Mouse (Mus musculus) megakaryocyte, embryonic 14.5 days (primary cell): ENCODE results near the gene Slc37a4. TPM values are rescaled to one million over a fixed set of nuclear protein-coding genes. Genes with fewer than 3 reads are reported as not detected.
"Not testable (repeated sequence)": the region's sequence is repeated elsewhere in the genome, so short reads cannot be mapped to it uniquely, and the experiment has no call there.

Source experiments
- H3K27me3 ChIP-seq: replicated peaks from 2 replicates; pipeline ENCODE3; 2012; ENCODE audit warnings: inconsistent platforms
- H3K36me3 ChIP-seq: replicated peaks from 2 replicates; pipeline ENCODE3; 2012; ENCODE audit warnings: low read length, inconsistent platforms, mixed read lengths
- H3K4me1 ChIP-seq: 2 replicates; pipeline ENCODE4 v1.6.1; 2012; ENCODE audit warnings: inconsistent platforms
- H3K4me3 ChIP-seq: replicated peaks from 2 replicates; pipeline ENCODE3; 2012; ENCODE audit warnings: moderate library complexity, mild to moderate bottlenecking, inconsistent platforms
- H3K9me3 ChIP-seq: 2 replicates; pipeline ENCODE4 v1.6.1; 2012; ENCODE audit warnings: inconsistent platforms
- FLI1 ChIP-seq: IDR thresholded peaks from 2 replicates; pipeline ENCODE4 v1.6.1; 2012; ENCODE audit warnings: low read length, inconsistent platforms, mixed read lengths
- GATA1 ChIP-seq: IDR thresholded peaks from 3 replicates; pipeline ENCODE4 v1.6.1; 2012; ENCODE audit warnings: mixed read lengths, low read length, inconsistent platforms, borderline replicate concordance
- polyA plus RNA-seq: library from polyadenylated mRNA; stranded (reverse); fragments of >175 nt; gene quantifications from 2 replicates; pipeline ENCODE4 v1.2.3, GENCODE M21; 2012; ENCODE audit warnings: low replicate concordance; ENCODE audit not compliant: insufficient read depth

The Slc37a4 gene
- polyA plus RNA-seq, 1 experiment, result 10.2 TPM

DNA sequence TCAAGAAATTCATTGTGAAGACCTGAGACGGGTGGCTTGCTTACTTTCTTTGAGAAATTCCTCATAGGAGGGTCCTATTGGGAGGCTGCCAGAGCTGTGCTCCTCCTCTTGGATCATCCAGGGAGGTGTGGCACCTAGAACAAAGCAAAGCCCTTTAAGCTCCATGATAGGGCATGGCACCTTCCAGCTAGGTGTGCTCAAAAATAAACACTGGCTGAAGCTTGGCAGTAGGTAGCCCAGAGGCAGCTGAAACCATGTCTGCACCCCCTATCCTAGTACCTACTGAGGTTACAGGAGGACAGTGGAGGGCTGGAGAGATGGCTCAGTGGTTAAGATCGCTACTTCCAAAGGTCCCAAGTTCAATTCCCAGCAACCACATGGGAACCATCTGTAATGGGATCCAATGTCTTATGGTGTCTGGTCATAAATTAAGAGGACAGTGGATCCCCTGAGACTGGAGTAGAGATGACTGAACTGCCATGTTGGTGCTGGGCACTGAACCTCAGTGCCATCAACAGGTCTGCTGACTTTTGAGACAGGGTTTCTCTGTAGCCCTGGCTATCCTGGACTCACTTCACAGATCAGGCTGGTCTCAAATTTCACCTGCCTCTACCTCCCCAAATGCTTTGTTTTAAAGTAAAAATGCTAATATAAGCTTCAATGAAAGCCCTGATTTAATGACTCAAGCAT is 14.1 kb downstream of the Slc37a4 start:
- H3K4me1 ChIP-seq, result peaks cover 53% of the 10 kb centered on the region
- H3K27me3 ChIP-seq, result no peaks in the 10 kb centered on the region
- H3K4me3 ChIP-seq, result no peak overlapping the region
- H3K9me3 ChIP-seq, result no peaks in the 10 kb centered on the region
- H3K36me3 ChIP-seq, result peaks cover 67% of the 10 kb centered on the region
- TF ChIP-seq GATA1 (no peak), FLI1 (no peak)

DNA sequence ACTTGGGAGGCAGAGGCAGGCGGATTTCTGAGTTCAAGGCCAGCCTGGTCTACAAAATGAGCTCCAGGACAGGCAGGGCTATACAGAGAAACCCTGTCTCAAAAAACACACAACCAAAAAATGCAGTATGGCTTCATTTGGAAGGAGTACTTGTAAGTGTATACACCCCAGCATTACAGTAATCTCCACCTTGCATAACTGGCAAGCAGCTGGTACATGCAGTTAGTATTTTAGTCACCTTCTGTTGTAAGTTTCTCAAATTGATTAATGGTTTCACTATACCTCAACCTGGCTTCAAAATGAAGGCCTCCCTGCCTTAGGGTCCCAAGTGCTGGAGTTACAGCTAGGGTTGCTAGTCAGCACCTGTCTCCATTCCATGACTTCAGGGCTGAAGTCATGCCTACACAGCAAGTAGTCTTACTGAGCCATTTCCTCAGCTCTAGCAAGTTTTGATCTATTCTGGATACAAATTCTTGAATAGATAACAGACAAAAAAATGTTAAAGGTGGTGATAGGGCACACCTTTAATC is 15.0 kb downstream of the Slc37a4 start:
- TF ChIP-seq GATA1, result no peak
- TF ChIP-seq FLI1, result no peak
- Histone ChIP-seq H3K27me3 (no peaks in the 10 kb centered on the region), H3K4me1 (peaks cover 56% of the 10 kb centered on the region), H3K9me3 (no peaks in the 10 kb centered on the region), H3K4me3 (no peak overlapping the region), H3K36me3 (peaks cover 76% of the 10 kb centered on the region)

- peaks cover 76% of the 10 kb centered on the region for H3K36me3 ChIP-seq
- H3K27me3 ChIP-seq, result no peaks in the 10 kb centered on the region
- peaks cover 61% of the 10 kb centered on the region for H3K4me1 ChIP-seq
Observed at GRCm38 (mm10) chr9:44412306-44412705, 15.7 kb downstream of the Slc37a4 start.

GRCm38 (mm10) chr9:44412781-44413180 is 16.1 kb downstream of the Slc37a4 start:
- no peaks in the 10 kb centered on the region for H3K27me3 ChIP-seq
- TF ChIP-seq GATA1 (no peak), FLI1 (no peak)
- no peaks in the 10 kb centered on the region for H3K9me3 ChIP-seq
- peaks cover 64% of the 10 kb centered on the region for H3K4me1 ChIP-seq
- peak overlapping the region; percentile 26 for H3K4me3 ChIP-seq
- peaks cover 76% of the 10 kb centered on the region for H3K36me3 ChIP-seq

More at GRCm38 (mm10) chr9:44412306-44412705, 15.7 kb downstream of the Slc37a4 start:
- Histone ChIP-seq H3K4me3 (no peak overlapping the region), H3K9me3 (no peaks in the 10 kb centered on the region)
- TF ChIP-seq GATA1, result no peak
- no peak for TF ChIP-seq FLI1

- Histone ChIP-seq H3K27me3 (no peaks in the 10 kb centered on the region), H3K9me3 (no peaks in the 10 kb centered on the region), H3K4me1 (peaks cover 45% of the 10 kb centered on the region), H3K36me3 (peaks cover 39% of the 10 kb centered on the region), H3K4me3 (peak overlapping the region; percentile 100)
- TF ChIP-seq FLI1 (no peak), GATA1 (no peak)
Observed at GRCm38 (mm10) chr9:44417156-44417891, 20.7 kb downstream of the Slc37a4 start.

- no peaks in the 10 kb centered on the region for H3K9me3 ChIP-seq
- peak overlapping the region; percentile 100 for H3K4me3 ChIP-seq
- H3K4me1 ChIP-seq, result peaks cover 39% of the 10 kb centered on the region
- H3K27me3 ChIP-seq, result no peaks in the 10 kb centered on the region
- H3K36me3 ChIP-seq, result peaks cover 33% of the 10 kb centered on the region
- no peak for TF ChIP-seq GATA1
- TF ChIP-seq FLI1, result no peak
Observed at GRCm38 (mm10) chr9:44417892-44418363, 21.3 kb downstream of the Slc37a4 start.

- Histone ChIP-seq H3K4me1 (peaks cover 34% of the 10 kb centered on the region), H3K27me3 (no peaks in the 10 kb centered on the region), H3K9me3 (no peaks in the 10 kb centered on the region), H3K4me3 (peak within 1 kb of the TSS; percentile 100), H3K36me3 (peaks cover 25% of the 10 kb centered on the region)
- TF ChIP-seq GATA1, result no peak
- no peak for TF ChIP-seq FLI1
Observed at GRCm38 (mm10) chr9:44418519-44419385, 22.1 kb downstream of the Slc37a4 start, which contains the start of gene Ccdc84. Ccdc84 (minus strand) TSS chr9:44418569.

DNA sequence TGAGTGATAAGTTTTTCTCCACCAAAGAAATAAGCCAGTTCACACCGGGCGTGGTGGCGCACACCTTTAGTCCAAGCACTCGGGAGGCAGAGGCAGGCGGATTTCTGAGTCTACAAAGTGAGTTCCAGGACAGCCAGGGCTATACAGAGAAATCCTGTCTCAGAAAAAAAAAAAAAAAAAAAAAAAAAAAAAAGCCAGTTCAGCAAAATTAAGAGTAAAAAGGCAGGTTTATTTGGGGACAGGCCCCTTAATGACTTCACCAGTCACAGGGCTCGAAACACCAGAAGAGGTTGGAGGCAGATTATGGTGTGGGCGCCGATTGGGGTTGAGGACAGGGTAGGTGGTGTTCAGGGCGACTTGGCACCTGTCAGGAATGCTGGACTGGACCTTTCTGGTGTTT is 23.1 kb downstream of the Slc37a4 start:
- not testable (repeated sequence) for H3K4me3 ChIP-seq, H3K27me3 ChIP-seq, H3K9me3 ChIP-seq
- H3K36me3 ChIP-seq, result peaks cover 15% of the 10 kb centered on the region
- H3K4me1 ChIP-seq, result peaks cover 34% of the 10 kb centered on the region

DNA sequence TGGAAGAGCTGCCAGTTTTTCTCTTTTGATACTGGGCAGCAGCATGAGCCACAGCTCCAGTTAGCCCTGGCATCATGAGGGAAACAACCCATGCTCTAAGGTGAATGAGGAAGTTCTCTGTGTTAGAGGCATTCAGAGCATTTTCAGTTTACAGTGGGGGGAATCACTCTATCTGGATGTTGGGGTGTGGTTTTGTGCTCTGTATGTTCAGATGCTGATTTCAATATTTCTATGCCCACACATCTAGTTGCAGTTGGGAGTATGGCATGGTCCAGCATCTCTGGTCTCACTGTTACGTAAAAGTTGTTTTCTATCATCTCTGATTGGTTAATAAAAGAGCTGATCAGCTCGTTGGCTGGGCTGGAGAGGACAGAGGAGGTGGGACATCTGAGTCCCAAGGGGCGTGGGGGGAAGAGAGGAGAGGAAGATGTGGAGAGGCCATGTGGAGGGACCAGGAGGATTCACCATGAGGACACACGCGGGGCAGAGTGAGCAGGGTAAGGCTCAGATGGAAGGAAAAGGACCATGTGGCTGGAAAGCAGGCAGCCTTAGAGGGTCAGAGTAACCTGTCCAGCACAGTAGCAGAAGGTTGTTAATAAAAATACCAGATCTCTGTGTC is 23.7 kb downstream of the Slc37a4 start:
- Histone ChIP-seq H3K9me3 (no peaks in the 10 kb centered on the region), H3K4me3 (no peak overlapping the region), H3K36me3 (peaks cover 12% of the 10 kb centered on the region), H3K4me1 (peaks cover 34% of the 10 kb centered on the region), H3K27me3 (no peaks in the 10 kb centered on the region)
- TF ChIP-seq GATA1 (no peak), FLI1 (no peak)
